Mouse (Mus musculus): ENCODE measurements around the gene Nek7. TPM values are rescaled to one million over a fixed set of nuclear protein-coding genes. Genes with fewer than 3 reads are reported as not detected.

Nek7 gene
- polyA plus RNA-seq, 1 experiment from 2014 or later = 17.8 TPM

DNA sequence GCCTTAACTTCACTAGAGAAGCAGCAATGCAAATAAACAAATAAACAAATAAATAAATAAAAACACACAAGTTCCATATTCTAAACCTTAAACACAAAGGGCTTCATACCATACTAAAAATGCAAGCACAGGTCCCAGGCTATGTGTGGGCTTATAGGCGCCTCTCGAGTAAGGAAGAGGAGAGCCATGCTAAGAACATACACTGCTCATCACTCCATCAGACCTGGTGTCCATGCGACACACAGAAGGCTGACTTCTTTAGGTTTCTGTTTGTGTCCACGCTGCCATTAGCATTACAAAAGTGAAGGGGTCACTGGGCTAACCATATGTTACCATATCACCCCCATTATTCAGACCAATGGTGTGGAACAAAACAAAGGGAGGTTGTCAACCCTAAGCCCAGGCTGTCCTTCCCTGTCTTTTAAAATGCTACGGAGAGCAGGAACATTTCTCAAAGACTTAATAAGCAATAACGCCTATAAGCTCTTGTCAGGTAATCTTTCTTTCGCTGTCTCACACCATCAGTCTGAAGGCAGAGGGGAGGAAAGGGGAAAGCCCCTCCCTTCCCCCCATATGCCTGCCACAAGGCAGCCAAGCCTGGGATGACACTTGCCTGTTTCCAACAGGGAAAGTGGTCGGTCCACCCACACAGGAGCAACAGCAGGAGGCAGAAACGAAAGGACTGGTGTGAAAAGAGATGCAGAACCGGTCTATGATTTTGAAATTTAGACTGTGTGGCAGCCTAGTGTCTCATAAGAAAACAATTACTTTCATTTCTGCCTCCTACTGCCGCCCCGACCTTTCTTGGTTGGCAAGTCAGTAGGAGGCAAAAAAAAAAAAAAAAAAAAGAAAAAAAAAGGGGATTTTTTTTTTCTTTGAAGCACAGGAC lies 60.5 kb downstream of the Nek7 start:
- Histone ChIP-seq H3K4me1 (peaks cover 7% of the 10 kb centered on the region), H3K4me3 (no peak overlapping the region), H3K9me3 (no peaks in the 10 kb centered on the region), H3K36me3 (replicated peaks) (no peaks in the 10 kb centered on the region), H3K27me3 (replicated peaks) (no peaks in the 10 kb centered on the region), H3K4me2 (peak overlapping the region; percentile 26; the same call in 1 of the 2 replicates), H3K27ac (peak overlapping the region; percentile 53), H3K9ac (no peak overlapping the region)
- 24% methylated on average over 12 of the region's 12 CpGs for WGBS
- 0 out of 2 replicates have a peak, but pooled peaks have one; percentile 66 for ATAC-seq (replicated peaks)

DNA sequence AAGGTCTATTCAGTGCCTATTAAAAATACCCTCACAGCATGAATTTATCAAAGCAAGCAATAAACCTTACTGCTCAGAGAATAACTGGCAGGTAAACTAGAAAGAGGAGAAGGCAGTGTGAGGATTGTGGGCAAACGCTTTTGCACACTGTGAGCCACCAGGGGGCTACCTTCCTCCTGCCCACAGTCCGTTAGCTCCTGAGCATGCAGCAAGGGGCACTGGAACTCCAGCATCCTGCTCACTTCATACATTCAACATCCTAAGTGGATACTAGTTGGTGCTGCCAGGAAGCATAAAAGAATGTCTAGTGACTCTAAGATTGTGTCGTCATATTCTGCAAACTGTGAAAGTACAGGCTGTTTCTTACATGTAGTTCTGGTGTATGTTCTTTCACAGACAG lies 61.6 kb downstream of the Nek7 start:
- H3K27me3 ChIP-seq (replicated peaks) = no peaks in the 10 kb centered on the region
- peaks cover 7% of the 10 kb centered on the region for H3K4me1 ChIP-seq
- no peaks in the 10 kb centered on the region for H3K36me3 ChIP-seq (replicated peaks)
- no peak overlapping the region for H3K9ac ChIP-seq
- H3K9me3 ChIP-seq = no peaks in the 10 kb centered on the region
- H3K4me2 ChIP-seq = no peak overlapping the region
- WGBS = 69% methylated on average over 3 of the region's 3 CpGs
- no peak overlapping the region for H3K4me3 ChIP-seq
- no peak overlapping the region for H3K27ac ChIP-seq
- no peak for ATAC-seq (replicated peaks)

DNA sequence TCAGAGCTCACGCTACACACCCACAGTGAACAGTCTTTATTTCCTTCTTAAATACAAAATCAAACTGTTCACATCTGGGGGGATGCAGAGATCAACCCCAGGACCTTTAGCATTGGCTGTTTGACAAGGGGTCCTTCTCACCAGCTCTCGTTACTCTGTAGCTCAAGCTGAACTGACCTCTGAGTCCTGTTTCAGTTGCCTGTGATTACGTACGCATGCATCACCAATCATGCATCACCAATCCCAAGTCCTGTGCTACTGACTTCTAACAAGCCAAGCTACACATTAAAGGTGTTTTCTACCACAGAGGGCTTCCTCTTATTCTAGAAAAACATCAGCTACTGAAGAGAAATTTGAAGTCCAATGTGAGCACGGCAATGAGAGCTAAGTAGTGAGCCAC lies 65.0 kb downstream of the Nek7 start:
- H3K9ac ChIP-seq = no peak overlapping the region
- ATAC-seq (replicated peaks) = no peak
- peaks cover 7% of the 10 kb centered on the region for H3K4me1 ChIP-seq
- H3K9me3 ChIP-seq = no peaks in the 10 kb centered on the region
- H3K36me3 ChIP-seq (replicated peaks) = no peaks in the 10 kb centered on the region
- H3K27ac ChIP-seq = no peak overlapping the region
- H3K4me3 ChIP-seq = no peak overlapping the region
- no peaks in the 10 kb centered on the region for H3K27me3 ChIP-seq (replicated peaks)
- WGBS = 74% methylated on average over 5 of the region's 5 CpGs
- H3K4me2 ChIP-seq = no peak overlapping the region

DNA sequence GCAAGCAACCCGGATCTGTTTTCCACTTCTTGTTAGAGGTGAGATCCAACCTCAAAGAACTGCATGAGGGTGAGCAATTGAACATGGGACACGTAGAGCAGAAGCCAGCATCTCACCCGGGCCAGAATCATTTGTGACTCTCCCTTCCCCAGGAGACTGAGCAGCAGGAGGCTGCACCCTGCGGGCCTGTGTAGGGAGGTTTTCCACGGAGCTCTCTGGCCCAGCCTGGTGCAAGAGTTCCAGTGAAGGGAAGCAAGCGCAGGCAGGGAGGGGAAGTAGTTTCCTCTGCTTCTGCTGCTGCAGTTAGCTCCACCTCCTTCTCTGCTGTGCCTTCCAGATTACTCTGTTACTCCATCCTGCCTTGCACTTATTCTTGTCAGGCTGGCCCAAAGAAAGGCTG lies 69.8 kb downstream of the Nek7 start:
- no peak for ATAC-seq (replicated peaks)
- Histone ChIP-seq H3K4me3 (no peak overlapping the region), H3K4me2 (no peak overlapping the region), H3K9ac (no peak overlapping the region), H3K27me3 (replicated peaks) (no peaks in the 10 kb centered on the region), H3K4me1 (peaks cover 9% of the 10 kb centered on the region; the same call in 1 of the 2 replicates), H3K9me3 (no peaks in the 10 kb centered on the region), H3K27ac (no peak overlapping the region), H3K36me3 (replicated peaks) (no peaks in the 10 kb centered on the region)
- 57% methylated on average over 6 of the region's 6 CpGs for WGBS

DNA sequence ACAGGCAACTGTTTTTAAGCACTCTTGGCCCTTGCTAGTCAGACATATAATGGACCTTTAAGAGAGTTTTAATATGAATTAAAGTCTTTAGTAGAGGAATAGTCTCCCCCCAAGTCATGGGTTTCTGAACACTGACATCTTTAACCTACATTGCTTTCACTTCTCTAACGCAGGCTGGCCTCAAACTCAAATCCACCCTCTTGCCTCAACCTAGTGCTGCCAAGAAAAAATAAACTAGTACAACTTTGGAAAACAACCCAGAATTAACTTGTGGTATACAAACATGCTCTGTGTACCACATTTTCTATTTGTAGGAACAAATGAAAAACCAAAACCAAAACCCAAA lies 77.8 kb downstream of the Nek7 start:
- WGBS = 71% methylated on average over 1 of the region's 1 CpGs
- Histone ChIP-seq H3K4me1 (no peaks in the 10 kb centered on the region), H3K4me3 (no peak overlapping the region), H3K9me3 (no peaks in the 10 kb centered on the region), H3K9ac (no peak overlapping the region), H3K36me3 (replicated peaks) (no peaks in the 10 kb centered on the region), H3K4me2 (no peak overlapping the region), H3K27me3 (replicated peaks) (no peaks in the 10 kb centered on the region), H3K27ac (no peak overlapping the region)
- ATAC-seq (replicated peaks) = no peak

DNA sequence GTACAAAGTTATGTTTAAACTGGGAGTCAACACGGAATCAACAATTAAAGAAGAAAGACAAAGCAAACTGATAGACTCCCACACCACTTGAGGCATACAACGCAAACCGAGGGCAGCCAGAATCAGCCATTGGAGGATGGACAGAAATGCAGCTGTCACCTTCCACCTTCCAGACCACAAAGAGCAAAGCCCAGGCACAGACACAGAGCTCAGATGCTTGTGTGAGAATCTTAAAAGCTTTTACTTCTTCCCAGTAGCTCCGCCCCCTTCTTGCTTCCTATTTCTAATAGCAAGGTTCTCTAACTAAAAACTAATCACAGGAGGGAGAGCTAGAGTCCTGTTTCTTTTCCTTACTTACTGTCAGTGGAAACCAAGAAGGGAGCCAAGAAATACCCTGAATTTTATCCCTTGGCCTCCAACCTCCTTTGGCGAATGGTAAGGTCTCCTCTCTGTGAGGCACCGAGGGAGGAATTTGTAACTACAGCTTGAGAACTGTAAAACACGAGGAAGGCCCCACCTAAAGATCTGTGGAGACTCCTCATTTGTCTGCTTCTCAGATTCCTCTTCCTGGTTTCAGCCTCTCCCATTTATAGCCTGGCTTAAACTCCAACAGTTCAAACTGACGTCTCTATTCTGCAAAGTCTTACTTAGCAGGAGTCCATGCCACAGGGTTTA lies 78.3 kb downstream of the Nek7 start:
- no peaks in the 10 kb centered on the region for H3K9me3 ChIP-seq
- no peak for ATAC-seq (replicated peaks)
- H3K4me1 ChIP-seq = no peaks in the 10 kb centered on the region
- H3K9ac ChIP-seq = no peak overlapping the region
- H3K27ac ChIP-seq = no peak overlapping the region
- H3K36me3 ChIP-seq (replicated peaks) = no peaks in the 10 kb centered on the region
- no peak overlapping the region for H3K4me2 ChIP-seq
- H3K4me3 ChIP-seq = no peak overlapping the region
- no peaks in the 10 kb centered on the region for H3K27me3 ChIP-seq (replicated peaks)
- WGBS = 70% methylated on average over 8 of the region's 8 CpGs

DNA sequence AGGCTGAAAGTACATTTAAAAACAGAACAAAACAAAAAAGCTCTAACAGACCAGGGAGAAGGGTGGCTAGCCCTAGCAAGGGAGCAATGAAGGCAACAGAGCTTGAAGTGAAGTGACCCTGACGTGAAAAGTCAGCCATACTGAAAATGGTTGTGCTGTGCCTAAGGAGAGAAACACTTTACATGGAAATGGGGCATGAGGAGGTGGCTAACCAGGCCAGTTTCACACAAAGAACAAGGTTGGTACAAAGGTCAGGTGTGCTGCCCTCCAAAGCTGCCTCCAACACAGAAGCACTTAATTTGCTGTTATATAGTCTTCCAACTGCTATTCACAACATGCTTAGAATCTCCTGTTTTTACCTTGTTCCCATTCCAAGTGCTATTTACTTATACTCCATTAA lies 80.2 kb downstream of the Nek7 start:
- WGBS = 59% methylated on average over 1 of the region's 1 CpGs
- peaks cover 7% of the 10 kb centered on the region; the same call in 1 of the 2 replicates for H3K4me1 ChIP-seq
- no peaks in the 10 kb centered on the region for H3K36me3 ChIP-seq (replicated peaks)
- no peak overlapping the region for H3K4me2 ChIP-seq
- no peak overlapping the region for H3K4me3 ChIP-seq
- H3K9me3 ChIP-seq = no peaks in the 10 kb centered on the region
- H3K27me3 ChIP-seq (replicated peaks) = no peaks in the 10 kb centered on the region
- ATAC-seq (replicated peaks) = no peak
- H3K27ac ChIP-seq = no peak overlapping the region
- H3K9ac ChIP-seq = no peak overlapping the region

DNA sequence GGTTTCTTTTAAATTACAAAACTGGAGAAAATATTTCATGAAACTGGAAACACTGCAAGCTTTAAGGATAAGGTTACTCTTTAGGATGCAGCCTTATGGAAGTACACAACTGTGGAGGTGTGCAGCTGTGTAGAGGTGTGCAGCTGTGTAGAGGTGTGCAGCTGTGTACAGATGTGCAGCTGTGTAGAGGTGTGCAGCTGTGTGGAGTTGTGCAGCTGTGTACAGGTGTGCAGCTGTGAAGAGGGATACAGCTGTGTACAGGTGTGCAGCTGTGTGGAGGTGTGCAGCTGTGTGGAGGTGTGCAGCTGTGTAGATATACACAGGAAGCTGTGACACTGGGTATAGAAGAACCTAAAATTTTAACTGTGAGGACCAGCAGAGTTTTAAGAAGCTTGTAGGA lies 81.7 kb downstream of the Nek7 start:
- Histone ChIP-seq H3K27me3 (replicated peaks) (no peaks in the 10 kb centered on the region), H3K27ac (no peak overlapping the region), H3K4me1 (peaks cover 7% of the 10 kb centered on the region; the same call in 1 of the 2 replicates), H3K9ac (no peak overlapping the region), H3K9me3 (no peaks in the 10 kb centered on the region), H3K4me3 (no peak overlapping the region), H3K4me2 (no peak overlapping the region), H3K36me3 (replicated peaks) (no peaks in the 10 kb centered on the region)
- ATAC-seq (replicated peaks) = no peak

DNA sequence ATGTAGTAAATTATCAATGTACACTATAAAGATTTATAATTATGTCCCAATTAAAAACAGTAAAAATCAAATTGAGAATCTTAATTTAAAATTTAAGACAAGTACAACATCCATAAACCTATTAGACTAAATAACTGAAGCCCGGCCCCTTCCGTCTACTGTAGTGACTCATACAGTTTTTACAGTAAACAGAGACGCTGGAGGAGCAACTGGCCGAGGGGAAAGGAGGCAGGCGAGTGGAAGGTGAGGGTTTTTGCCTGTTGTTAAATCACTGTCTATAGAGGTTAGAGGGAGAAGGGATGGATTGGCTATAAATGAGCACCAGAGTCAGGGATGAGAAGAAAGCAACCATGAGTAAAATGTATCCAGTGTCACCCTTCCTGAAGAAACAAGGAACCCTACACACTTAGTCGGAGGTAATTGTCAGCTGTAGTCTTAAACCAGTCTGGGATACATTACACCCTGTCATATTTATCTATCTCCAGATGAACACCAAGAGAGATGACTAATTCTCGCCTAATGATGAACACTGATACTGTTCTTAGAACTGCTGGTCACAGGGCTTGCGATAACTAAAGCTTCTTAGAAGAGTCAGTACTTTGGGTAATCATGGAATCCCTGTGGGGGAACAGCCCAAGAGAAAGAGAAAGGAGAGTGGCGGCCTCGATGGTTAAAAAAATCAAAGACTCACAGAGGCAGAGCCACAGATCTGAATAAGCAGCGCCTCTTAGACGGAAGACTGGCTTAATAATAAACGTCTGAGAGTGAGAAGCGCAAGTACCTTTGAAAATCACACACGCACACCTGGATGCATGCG lies 84.0 kb downstream of the Nek7 start:
- Histone ChIP-seq H3K9ac (no peak overlapping the region), H3K4me3 (no peak overlapping the region), H3K27ac (peak overlapping the region; percentile 55), H3K9me3 (no peaks in the 10 kb centered on the region), H3K27me3 (replicated peaks) (no peaks in the 10 kb centered on the region), H3K4me2 (no peak overlapping the region), H3K4me1 (peaks cover 7% of the 10 kb centered on the region; the same call in 1 of the 2 replicates), H3K36me3 (replicated peaks) (no peaks in the 10 kb centered on the region)
- ATAC-seq (replicated peaks) = 0 out of 2 replicates have a peak, but pooled peaks have one; percentile 40
- WGBS = 58% methylated on average over 16 of the region's 16 CpGs

DNA sequence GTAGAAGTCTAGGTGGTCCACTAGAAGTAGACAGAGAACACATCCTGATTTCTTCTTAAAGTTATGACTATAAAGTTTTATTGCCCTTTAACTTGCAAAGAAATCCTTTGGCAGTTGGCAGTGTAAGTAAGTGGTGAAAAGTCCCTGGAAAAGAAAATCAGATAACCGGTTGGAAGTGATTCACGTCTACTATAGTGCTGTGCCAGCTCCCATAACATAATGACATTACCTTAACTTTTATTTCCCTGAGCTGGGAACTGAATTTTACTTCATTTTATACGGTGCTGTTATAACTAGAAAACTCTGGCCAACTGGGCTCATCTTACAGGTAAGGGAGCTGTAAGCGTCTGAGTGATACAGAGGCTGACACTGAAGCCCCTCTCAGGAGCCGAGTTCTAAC lies 89.3 kb downstream of the Nek7 start:
- Histone ChIP-seq H3K9me3 (no peaks in the 10 kb centered on the region), H3K27me3 (replicated peaks) (no peaks in the 10 kb centered on the region), H3K9ac (no peak overlapping the region), H3K4me1 (no peaks in the 10 kb centered on the region), H3K4me2 (no peak overlapping the region), H3K36me3 (replicated peaks) (no peaks in the 10 kb centered on the region), H3K4me3 (no peak overlapping the region), H3K27ac (no peak overlapping the region)
- ATAC-seq (replicated peaks) = no peak
- 92% methylated on average over 5 of the region's 5 CpGs for WGBS

DNA sequence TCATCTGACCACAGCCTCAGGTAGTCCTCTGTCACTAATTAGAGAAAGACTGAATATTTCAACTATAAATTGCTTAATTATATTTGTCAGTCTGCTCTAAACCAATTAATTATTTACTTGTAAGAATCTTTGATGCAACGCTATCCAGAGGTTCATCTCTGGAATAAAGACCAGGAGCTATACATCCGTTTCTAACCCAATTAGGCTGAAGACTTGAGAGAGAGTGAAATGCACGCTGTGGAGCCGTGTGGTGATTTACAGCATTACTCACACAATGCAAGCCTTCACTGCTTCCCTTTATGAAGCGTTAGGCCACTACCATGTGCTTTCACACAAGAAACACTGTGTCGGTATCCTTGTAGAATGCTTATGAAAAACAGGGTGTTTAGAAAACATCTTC lies 96.0 kb downstream of the Nek7 start:
- Histone ChIP-seq H3K4me2 (no peak overlapping the region), H3K9ac (no peak overlapping the region), H3K9me3 (no peaks in the 10 kb centered on the region), H3K36me3 (replicated peaks) (no peaks in the 10 kb centered on the region), H3K27ac (peak overlapping the region; percentile 71), H3K27me3 (replicated peaks) (no peaks in the 10 kb centered on the region), H3K4me3 (no peak overlapping the region), H3K4me1 (no peaks in the 10 kb centered on the region)
- 33% methylated on average over 6 of the region's 6 CpGs for WGBS
- peak; percentile 90 for ATAC-seq (replicated peaks)

DNA sequence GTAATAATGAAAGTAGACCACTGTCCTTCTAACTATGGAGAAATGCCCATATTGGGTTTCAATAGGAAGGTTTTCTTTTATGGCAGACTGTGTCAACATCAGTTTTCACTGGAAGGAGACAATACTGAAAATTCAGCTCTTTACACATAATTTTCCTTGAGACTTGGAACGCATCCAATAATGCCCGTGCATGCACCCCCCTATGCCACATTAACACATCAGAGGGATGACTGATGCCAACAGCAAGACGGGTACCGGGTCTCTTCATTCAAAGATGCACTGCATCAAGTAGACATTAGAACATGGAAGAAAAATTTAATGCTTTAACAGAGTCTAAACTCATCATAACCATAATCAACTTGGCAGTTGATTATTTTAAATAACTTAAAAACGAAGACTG lies 101.7 kb downstream of the Nek7 start:
- Histone ChIP-seq H3K27me3 (replicated peaks) (no peaks in the 10 kb centered on the region), H3K27ac (no peak overlapping the region), H3K4me2 (no peak overlapping the region), H3K36me3 (replicated peaks) (no peaks in the 10 kb centered on the region), H3K4me1 (peaks cover 20% of the 10 kb centered on the region), H3K9ac (no peak overlapping the region), H3K9me3 (no peaks in the 10 kb centered on the region), H3K4me3 (no peak overlapping the region)
- no peak; the same call in 1 of the 2 replicates for ATAC-seq (replicated peaks)
- WGBS = 42% methylated on average over 5 of the region's 5 CpGs

Measured in midbrain, embryonic 15.5 days (tissue).